Mouse (Mus musculus): ENCODE results near the gene Foxe3. TPM values are rescaled to one million over a fixed set of nuclear protein-coding genes. Genes with fewer than 3 reads are reported as not detected.

Gene Foxe3
- polyA plus RNA-seq, 1 experiment from 2014 or later: not detected

DNA sequence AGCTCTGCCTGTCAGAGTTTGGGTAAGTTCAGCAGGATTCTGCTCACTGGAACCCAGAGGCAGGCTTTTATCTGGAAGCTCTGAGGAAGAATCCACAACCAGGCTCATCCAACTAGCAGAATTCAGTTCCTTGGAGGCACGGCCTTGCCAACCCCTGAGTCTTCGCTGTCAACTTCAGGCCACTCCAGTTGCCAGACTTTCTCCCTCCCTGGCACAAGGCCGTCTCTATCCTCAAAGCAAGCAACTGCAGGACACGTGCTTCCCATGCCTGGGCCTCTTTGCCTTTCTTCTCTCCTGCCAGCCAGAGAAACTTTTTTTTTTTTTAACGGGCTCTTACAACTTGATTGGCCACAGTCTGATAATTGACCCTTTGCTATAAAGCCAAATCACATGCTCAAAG is 19.2 kb upstream of the Foxe3 start:
- H3K9ac ChIP-seq (ENCODE audit: low read length): no peak overlapping the region
- no peak for TF ChIP-seq EP300 (optimal IDR thresholded peaks at IDR 0.05)
- no peak for TF ChIP-seq CTCF (IDR thresholded peaks at IDR 0.05; ENCODE audit: low read depth)
- no peak overlapping the region for H3K4me2 ChIP-seq (replicated peaks; ENCODE audit: low read depth)
- H3K4me3 ChIP-seq (ENCODE audit: low read depth, low read length): no peak overlapping the region
- H3K4me1 ChIP-seq (replicated peaks; ENCODE audit: control insufficient read depth, insufficient read depth): no peaks in the 10 kb centered on the region
- H3K36me3 ChIP-seq (ENCODE audit: control insufficient read depth, insufficient read depth, low read length): no peaks in the 10 kb centered on the region
- H3K27ac ChIP-seq (replicated peaks): no peak overlapping the region
- H3K9me3 ChIP-seq (ENCODE audit: control insufficient read depth, low read length): no peaks in the 10 kb centered on the region
- ATAC-seq (ENCODE audit: low FRiP score, low TSS enrichment) (no peak), DNase-seq (ENCODE audit: low spot score) (no peak)
- WGBS: 55% methylated on average over 5 of the region's 5 CpGs
- H3K27me3 ChIP-seq (ENCODE audit: control insufficient read depth, insufficient read depth, low read length): no peaks in the 10 kb centered on the region

DNA sequence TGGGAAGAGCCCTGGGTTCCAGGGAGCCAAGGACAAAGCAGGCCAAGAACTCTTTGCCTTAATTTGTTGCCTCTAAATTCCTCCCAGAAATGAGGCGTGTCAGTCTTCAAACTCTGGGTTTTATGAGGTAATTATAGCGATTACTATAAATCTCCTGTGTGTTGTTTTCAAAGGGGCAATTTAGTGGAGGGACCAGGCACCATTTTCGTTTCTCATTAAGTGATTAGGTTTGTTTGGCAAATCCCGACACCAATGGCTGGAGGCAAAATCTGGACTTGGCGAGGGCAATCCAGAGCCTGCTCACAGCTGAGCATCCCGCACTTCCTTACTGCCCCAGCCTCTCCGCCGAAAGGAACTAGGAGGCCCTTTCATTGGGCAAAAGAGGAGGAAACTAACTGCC is 16.8 kb upstream of the Foxe3 start:
- TF ChIP-seq EP300 (optimal IDR thresholded peaks at IDR 0.05) (no peak), CTCF (IDR thresholded peaks at IDR 0.05; ENCODE audit: low read depth) (no peak)
- Histone ChIP-seq H3K27ac (replicated peaks) (no peak overlapping the region), H3K9ac (ENCODE audit: low read length) (no peak overlapping the region), H3K27me3 (ENCODE audit: control insufficient read depth, insufficient read depth, low read length) (no peaks in the 10 kb centered on the region), H3K4me1 (replicated peaks; ENCODE audit: control insufficient read depth, insufficient read depth) (no peaks in the 10 kb centered on the region), H3K36me3 (ENCODE audit: control insufficient read depth, insufficient read depth, low read length) (no peaks in the 10 kb centered on the region), H3K4me3 (ENCODE audit: low read depth, low read length) (no peak overlapping the region), H3K9me3 (ENCODE audit: control insufficient read depth, low read length) (no peaks in the 10 kb centered on the region), H3K4me2 (replicated peaks; ENCODE audit: low read depth) (no peak overlapping the region)
- ATAC-seq (ENCODE audit: low FRiP score, low TSS enrichment) (no peak), DNase-seq (ENCODE audit: low spot score) (no peak)
- WGBS: 71% methylated on average over 8 of the region's 8 CpGs

DNA sequence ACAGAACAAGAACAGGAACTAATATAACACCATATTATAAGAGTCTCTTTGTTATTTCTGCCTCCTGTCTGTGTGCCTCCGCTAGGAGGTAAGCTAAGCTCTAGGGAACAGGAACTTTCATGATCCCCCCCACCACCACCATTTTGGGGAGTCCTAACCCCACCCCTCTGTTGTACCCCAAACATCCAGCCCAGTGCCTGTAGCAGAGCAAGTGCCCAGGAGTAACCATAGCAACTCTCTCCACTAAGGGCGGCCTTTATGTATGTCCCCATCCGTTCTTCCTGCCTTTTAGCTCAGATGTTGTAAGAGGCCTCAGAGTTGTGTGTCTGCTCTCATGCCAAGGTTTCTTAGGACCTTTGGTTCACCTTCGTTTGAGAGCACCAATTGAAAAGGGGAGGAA is 16.3 kb upstream of the Foxe3 start:
- Histone ChIP-seq H3K27ac (replicated peaks) (no peak overlapping the region), H3K9ac (ENCODE audit: low read length) (no peak overlapping the region), H3K4me2 (replicated peaks; ENCODE audit: low read depth) (no peak overlapping the region), H3K27me3 (ENCODE audit: control insufficient read depth, insufficient read depth, low read length) (no peaks in the 10 kb centered on the region), H3K4me3 (ENCODE audit: low read depth, low read length) (no peak overlapping the region), H3K36me3 (ENCODE audit: control insufficient read depth, insufficient read depth, low read length) (no peaks in the 10 kb centered on the region), H3K9me3 (ENCODE audit: control insufficient read depth, low read length) (no peaks in the 10 kb centered on the region), H3K4me1 (replicated peaks; ENCODE audit: control insufficient read depth, insufficient read depth) (no peaks in the 10 kb centered on the region)
- WGBS: 65% methylated on average over 4 of the region's 4 CpGs
- TF ChIP-seq EP300 (optimal IDR thresholded peaks at IDR 0.05) (no peak), CTCF (IDR thresholded peaks at IDR 0.05; ENCODE audit: low read depth) (no peak)
- DNase-seq (ENCODE audit: low spot score) (no peak), ATAC-seq (ENCODE audit: low FRiP score, low TSS enrichment) (no peak)

DNA sequence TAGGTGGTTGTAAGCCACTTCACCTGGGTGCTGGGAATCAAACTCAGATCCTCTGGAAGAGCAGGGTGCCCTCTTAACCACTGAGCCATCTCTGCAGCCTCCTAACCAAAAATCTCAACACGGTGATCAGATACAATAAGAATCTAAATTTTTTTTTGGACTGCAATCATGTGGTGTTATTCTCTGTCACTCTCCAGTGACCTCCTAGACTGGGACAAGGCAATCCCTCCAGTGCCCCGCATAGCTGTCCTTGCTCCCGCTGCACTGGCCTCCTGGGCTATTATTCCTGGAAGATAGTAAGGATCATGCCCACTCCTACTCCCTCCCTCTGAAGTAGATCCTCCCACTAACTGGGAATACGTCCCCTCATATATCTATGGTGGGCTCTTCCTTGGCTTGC is 15.5 kb upstream of the Foxe3 start:
- no peak for ATAC-seq (ENCODE audit: low FRiP score, low TSS enrichment)
- TF ChIP-seq CTCF (IDR thresholded peaks at IDR 0.05; ENCODE audit: low read depth) (no peak), EP300 (optimal IDR thresholded peaks at IDR 0.05) (no peak)
- no peaks in the 10 kb centered on the region for H3K4me1 ChIP-seq (replicated peaks; ENCODE audit: control insufficient read depth, insufficient read depth)
- no peak overlapping the region for H3K27ac ChIP-seq (replicated peaks)
- 92% methylated on average over 4 of the region's 4 CpGs for WGBS
- H3K9me3 ChIP-seq (ENCODE audit: control insufficient read depth, low read length): no peaks in the 10 kb centered on the region
- H3K27me3 ChIP-seq (ENCODE audit: control insufficient read depth, insufficient read depth, low read length): no peaks in the 10 kb centered on the region
- DNase-seq (ENCODE audit: low spot score): no peak
- H3K4me2 ChIP-seq (replicated peaks; ENCODE audit: low read depth): no peak overlapping the region
- H3K36me3 ChIP-seq (ENCODE audit: control insufficient read depth, insufficient read depth, low read length): no peaks in the 10 kb centered on the region
- H3K9ac ChIP-seq (ENCODE audit: low read length): no peak overlapping the region
- H3K4me3 ChIP-seq (ENCODE audit: low read depth, low read length): no peak overlapping the region

DNA sequence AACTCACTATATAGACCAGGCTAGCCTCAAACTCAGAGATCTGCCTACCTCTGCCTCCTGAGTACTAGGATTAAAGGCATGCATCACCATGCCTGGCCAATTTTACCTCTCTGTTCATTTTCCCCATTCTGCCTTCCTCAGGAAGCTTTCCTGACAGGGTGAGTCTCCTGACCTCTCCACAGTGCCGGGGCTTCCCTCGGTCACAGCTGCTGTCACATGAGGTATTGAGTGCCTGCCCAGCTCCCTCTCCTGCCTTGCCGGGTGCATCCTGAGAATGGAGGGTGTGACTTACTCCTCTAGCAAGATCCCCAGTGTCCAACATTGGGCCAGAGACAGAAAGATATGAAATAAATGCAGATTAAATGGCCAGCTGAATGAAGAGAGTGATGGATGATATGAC is 12.4 kb upstream of the Foxe3 start:
- Histone ChIP-seq H3K36me3 (ENCODE audit: control insufficient read depth, insufficient read depth, low read length) (no peaks in the 10 kb centered on the region), H3K4me3 (ENCODE audit: low read depth, low read length) (no peak overlapping the region), H3K9ac (ENCODE audit: low read length) (no peak overlapping the region), H3K4me1 (replicated peaks; ENCODE audit: control insufficient read depth, insufficient read depth) (no peaks in the 10 kb centered on the region), H3K4me2 (replicated peaks; ENCODE audit: low read depth) (no peak overlapping the region), H3K27ac (replicated peaks) (no peak overlapping the region), H3K27me3 (ENCODE audit: control insufficient read depth, insufficient read depth, low read length) (no peaks in the 10 kb centered on the region), H3K9me3 (ENCODE audit: control insufficient read depth, low read length) (no peaks in the 10 kb centered on the region)
- TF ChIP-seq CTCF (IDR thresholded peaks at IDR 0.05; ENCODE audit: low read depth) (no peak), EP300 (optimal IDR thresholded peaks at IDR 0.05) (no peak)
- ATAC-seq (ENCODE audit: low FRiP score, low TSS enrichment) (no peak), DNase-seq (ENCODE audit: low spot score) (no peak)
- WGBS: 57% methylated on average over 3 of the region's 3 CpGs

DNA sequence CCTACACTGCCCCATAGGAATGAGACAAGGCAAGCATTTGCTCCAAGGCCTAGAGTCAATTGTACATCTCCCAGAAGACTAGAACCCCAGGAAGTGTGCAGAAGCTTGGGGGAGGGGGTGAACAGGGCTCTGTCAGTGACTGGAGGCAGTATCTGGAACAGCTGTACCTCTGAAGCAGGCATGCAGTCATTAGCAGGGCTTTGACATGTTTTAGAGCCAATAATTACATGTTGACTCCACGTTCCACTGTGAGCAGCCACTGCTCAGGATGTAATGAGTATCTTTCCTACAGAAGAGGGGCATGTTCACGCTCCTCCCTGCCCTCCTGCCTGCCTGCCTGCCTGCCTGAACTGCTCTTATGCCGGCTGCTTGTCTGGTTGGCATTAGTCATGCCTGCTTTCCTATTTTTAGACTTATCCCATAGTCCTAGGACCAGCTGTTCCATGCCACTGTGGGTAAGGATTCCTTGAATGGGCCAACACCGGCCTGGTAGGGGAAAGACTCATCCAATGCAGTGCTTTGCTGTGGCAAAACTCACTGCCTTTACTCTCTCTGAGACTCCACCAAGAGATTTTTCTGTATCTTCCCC is 11.7 kb upstream of the Foxe3 start:
- no peaks in the 10 kb centered on the region for H3K36me3 ChIP-seq (ENCODE audit: control insufficient read depth, insufficient read depth, low read length)
- no peaks in the 10 kb centered on the region for H3K4me1 ChIP-seq (replicated peaks; ENCODE audit: control insufficient read depth, insufficient read depth)
- H3K4me2 ChIP-seq (replicated peaks; ENCODE audit: low read depth): no peak overlapping the region
- WGBS: 64% methylated on average over 4 of the region's 4 CpGs
- no peaks in the 10 kb centered on the region for H3K27me3 ChIP-seq (ENCODE audit: control insufficient read depth, insufficient read depth, low read length)
- DNase-seq (ENCODE audit: low spot score): no peak
- H3K4me3 ChIP-seq (ENCODE audit: low read depth, low read length): no peak overlapping the region
- H3K9me3 ChIP-seq (ENCODE audit: control insufficient read depth, low read length): no peaks in the 10 kb centered on the region
- no peak for TF ChIP-seq EP300 (optimal IDR thresholded peaks at IDR 0.05)
- TF ChIP-seq CTCF (IDR thresholded peaks at IDR 0.05; ENCODE audit: low read depth): no peak
- no peak overlapping the region for H3K27ac ChIP-seq (replicated peaks)
- ATAC-seq (ENCODE audit: low FRiP score, low TSS enrichment): no peak
- no peak overlapping the region for H3K9ac ChIP-seq (ENCODE audit: low read length)

Data from stomach, postnatal 0 days (tissue).